Mouse (Mus musculus): ENCODE data around the gene Retreg1. TPM values are rescaled to one million over a fixed set of nuclear protein-coding genes. Genes with fewer than 3 reads are reported as not detected.

Retreg1 gene
- total and polyA plus RNA-seq, 2 experiments from 2014 or later: 28.0 to 29.0 TPM

- TF ChIP-seq CTCF (IDR thresholded peaks at IDR 0.05): no peak
- Histone ChIP-seq H3K36me3 (ENCODE audit: insufficient read depth, low read length) (peaks cover 2% of the 10 kb centered on the region; the same call in 1 of the 2 replicates), H3K4me1 (ENCODE audit: insufficient read depth, low read length) (no peaks in the 10 kb centered on the region), H3K4me3 (ENCODE audit: low read depth, low read length) (no peak overlapping the region), H3K27ac (ENCODE audit: low read depth, low read length) (no peak overlapping the region), H3K9me3 (ENCODE audit: low read length) (no peaks in the 10 kb centered on the region), H3K9ac (replicated peaks; ENCODE audit: low read length, poor library complexity, severe bottlenecking) (no peak overlapping the region), H3K4me2 (ENCODE audit: low read depth, low read length, poor library complexity, severe bottlenecking) (no peak overlapping the region), H3K27me3 (ENCODE audit: insufficient read depth, low read length) (no peaks in the 10 kb centered on the region)
- DNase-seq (ENCODE audit: low spot score) (peak; percentile 87), ATAC-seq (ENCODE audit: low FRiP score) (peak; percentile 85)
- 72% methylated on average over 6 of the region's 6 CpGs for WGBS
These were observed 43.6 kb downstream of the Retreg1 start for GRCm38 (mm10) chr15:25886581-25887011.

GRCm38 (mm10) chr15:25889927-25890326 lies 46.9 kb downstream of the Retreg1 start:
- Histone ChIP-seq H3K9me3 (ENCODE audit: low read length) (no peaks in the 10 kb centered on the region), H3K4me1 (ENCODE audit: insufficient read depth, low read length) (no peaks in the 10 kb centered on the region), H3K4me2 (ENCODE audit: low read depth, low read length, poor library complexity, severe bottlenecking) (no peak overlapping the region), H3K4me3 (ENCODE audit: low read depth, low read length) (no peak overlapping the region), H3K36me3 (ENCODE audit: insufficient read depth, low read length) (peaks cover 2% of the 10 kb centered on the region; the same call in 1 of the 2 replicates), H3K27ac (ENCODE audit: low read depth, low read length) (no peak overlapping the region), H3K9ac (replicated peaks; ENCODE audit: low read length, poor library complexity, severe bottlenecking) (no peak overlapping the region), H3K27me3 (ENCODE audit: insufficient read depth, low read length) (no peaks in the 10 kb centered on the region)
- no peak for ATAC-seq (ENCODE audit: low FRiP score)
- no peak for DNase-seq (ENCODE audit: low spot score)
- no peak for TF ChIP-seq CTCF (IDR thresholded peaks at IDR 0.05)
- WGBS: 96% methylated on average over 5 of the region's 5 CpGs

GRCm38 (mm10) chr15:25891556-25891955 lies 48.6 kb downstream of the Retreg1 start:
- H3K36me3 ChIP-seq (ENCODE audit: insufficient read depth, low read length): peaks cover 2% of the 10 kb centered on the region; the same call in 1 of the 2 replicates
- no peak overlapping the region for H3K4me3 ChIP-seq (ENCODE audit: low read depth, low read length)
- no peaks in the 10 kb centered on the region for H3K27me3 ChIP-seq (ENCODE audit: insufficient read depth, low read length)
- DNase-seq (ENCODE audit: low spot score) (no peak), ATAC-seq (ENCODE audit: low FRiP score) (no peak)
- no peak overlapping the region for H3K27ac ChIP-seq (ENCODE audit: low read depth, low read length)
- H3K4me1 ChIP-seq (ENCODE audit: insufficient read depth, low read length): no peaks in the 10 kb centered on the region
- H3K4me2 ChIP-seq (ENCODE audit: low read depth, low read length, poor library complexity, severe bottlenecking): no peak overlapping the region
- H3K9ac ChIP-seq (replicated peaks; ENCODE audit: low read length, poor library complexity, severe bottlenecking): no peak overlapping the region
- H3K9me3 ChIP-seq (ENCODE audit: low read length): no peaks in the 10 kb centered on the region
- WGBS: 92% methylated on average over 11 of the region's 11 CpGs
- no peak for TF ChIP-seq CTCF (IDR thresholded peaks at IDR 0.05)

- no peak overlapping the region for H3K27ac ChIP-seq (ENCODE audit: low read depth, low read length)
- WGBS: 61% methylated on average over 2 of the region's 2 CpGs
- no peaks in the 10 kb centered on the region for H3K27me3 ChIP-seq (ENCODE audit: insufficient read depth, low read length)
- peak; percentile 44; the same call in 1 of the 2 replicates for ATAC-seq (ENCODE audit: low FRiP score)
- no peak overlapping the region for H3K4me3 ChIP-seq (ENCODE audit: low read depth, low read length)
- no peaks in the 10 kb centered on the region for H3K4me1 ChIP-seq (ENCODE audit: insufficient read depth, low read length)
- TF ChIP-seq CTCF (IDR thresholded peaks at IDR 0.05): no peak
- H3K9me3 ChIP-seq (ENCODE audit: low read length): no peaks in the 10 kb centered on the region
- no peak overlapping the region for H3K4me2 ChIP-seq (ENCODE audit: low read depth, low read length, poor library complexity, severe bottlenecking)
- peak; percentile 43 for DNase-seq (ENCODE audit: low spot score)
- no peak overlapping the region for H3K9ac ChIP-seq (replicated peaks; ENCODE audit: low read length, poor library complexity, severe bottlenecking)
- H3K36me3 ChIP-seq (ENCODE audit: insufficient read depth, low read length): peaks cover 2% of the 10 kb centered on the region; the same call in 1 of the 2 replicates
These were observed 50.3 kb downstream of the Retreg1 start for GRCm38 (mm10) chr15:25893327-25893726.

GRCm38 (mm10) chr15:25896783-25897182 lies 53.8 kb downstream of the Retreg1 start:
- H3K4me1 ChIP-seq (ENCODE audit: insufficient read depth, low read length): no peaks in the 10 kb centered on the region
- DNase-seq (ENCODE audit: low spot score): no peak
- H3K4me2 ChIP-seq (ENCODE audit: low read depth, low read length, poor library complexity, severe bottlenecking): no peak overlapping the region
- no peak overlapping the region for H3K27ac ChIP-seq (ENCODE audit: low read depth, low read length)
- 96% methylated on average over 4 of the region's 4 CpGs for WGBS
- no peak for ATAC-seq (ENCODE audit: low FRiP score)
- H3K4me3 ChIP-seq (ENCODE audit: low read depth, low read length): no peak overlapping the region
- H3K36me3 ChIP-seq (ENCODE audit: insufficient read depth, low read length): no peaks in the 10 kb centered on the region; the same call in 1 of the 2 replicates
- H3K9me3 ChIP-seq (ENCODE audit: low read length): no peaks in the 10 kb centered on the region
- TF ChIP-seq CTCF (IDR thresholded peaks at IDR 0.05): no peak
- no peaks in the 10 kb centered on the region for H3K27me3 ChIP-seq (ENCODE audit: insufficient read depth, low read length)
- H3K9ac ChIP-seq (replicated peaks; ENCODE audit: low read length, poor library complexity, severe bottlenecking): no peak overlapping the region

GRCm38 (mm10) chr15:25897617-25898016 lies 54.6 kb downstream of the Retreg1 start:
- Histone ChIP-seq H3K36me3 (ENCODE audit: insufficient read depth, low read length) (no peaks in the 10 kb centered on the region), H3K27me3 (ENCODE audit: insufficient read depth, low read length) (no peaks in the 10 kb centered on the region), H3K4me1 (ENCODE audit: insufficient read depth, low read length) (no peaks in the 10 kb centered on the region), H3K27ac (ENCODE audit: low read depth, low read length) (no peak overlapping the region), H3K9me3 (ENCODE audit: low read length) (no peaks in the 10 kb centered on the region), H3K4me2 (ENCODE audit: low read depth, low read length, poor library complexity, severe bottlenecking) (no peak overlapping the region), H3K9ac (replicated peaks; ENCODE audit: low read length, poor library complexity, severe bottlenecking) (no peak overlapping the region), H3K4me3 (ENCODE audit: low read depth, low read length) (no peak overlapping the region)
- DNase-seq (ENCODE audit: low spot score) (no peak), ATAC-seq (ENCODE audit: low FRiP score) (no peak)
- no peak for TF ChIP-seq CTCF (IDR thresholded peaks at IDR 0.05)
- 77% methylated on average over 12 of the region's 12 CpGs for WGBS

Data from midbrain, postnatal 0 days (tissue).